Mouse (Mus musculus) MEL (cell line): Measurements from ENCODE around the gene Spsb1. TPM values are rescaled to one million over a fixed set of nuclear protein-coding genes. Genes with fewer than 3 reads are reported as not detected.

ENCODE experiments used
- DNase-seq: peaks from one replicate; pipeline ENCODE4 v3.0.0; 2011; ENCODE audit warnings: low read depth, low spot score
- H3K27ac ChIP-seq: 2 replicates; pipeline ENCODE4 v1.5.1; 2012; ENCODE audit warnings: low read depth, mild to moderate bottlenecking, control low read depth, low read length, moderate library complexity; ENCODE audit not compliant: control insufficient read depth
- H3K27me3 ChIP-seq, 2 experiments: fragments of 150-350 bp in 1 of 2; sonication (generic) in 1 of 2; 2 replicates each; pipeline ENCODE4 v1.6.1; 2012; ENCODE audit warnings: low read length in 2 of 2, mild to moderate bottlenecking in 2 of 2, improper control_type of control experiment in 1 of 2, moderate library complexity in 1 of 2; ENCODE audit not compliant: insufficient read depth in 2 of 2, control insufficient read depth in 1 of 2
- H3K36me3 ChIP-seq, 2 experiments: 2 replicates each; pipeline ENCODE4 v1.6.1; 2012 to 2014; ENCODE audit warnings: low read length in 2 of 2, improper control_type of control experiment in 1 of 2, inconsistent platforms in 1 of 2, mild to moderate bottlenecking in 1 of 2; ENCODE audit not compliant: insufficient read depth in 2 of 2, control insufficient read depth in 1 of 2
- H3K4me1 ChIP-seq, 2 experiments: fragments of 150-350 bp in 1 of 2; sonication (generic) in 1 of 2; 2 replicates each; pipeline ENCODE4 v1.6.1; 2012; ENCODE audit warnings: low read length in 2 of 2, improper control_type of control experiment in 1 of 2, mild to moderate bottlenecking in 1 of 2; ENCODE audit not compliant: insufficient read depth in 2 of 2, control insufficient read depth in 1 of 2
- H3K4me3 ChIP-seq, 2 experiments: fragments of 150-350 bp in 1 of 2; sonication (generic) in 1 of 2; 2 replicates each; pipeline ENCODE4 v1.5.1; 2012; ENCODE audit warnings: low read depth in 2 of 2, low read length in 2 of 2, mild to moderate bottlenecking in 2 of 2, moderate library complexity in 2 of 2, control low read depth in 1 of 2, improper control_type of control experiment in 1 of 2; ENCODE audit not compliant: control insufficient read depth in 1 of 2, insufficient read depth in 1 of 2
- H3K79me2 ChIP-seq: 2 replicates; pipeline ENCODE4 v1.6.1; 2012; ENCODE audit warnings: mild to moderate bottlenecking, low read length, moderate library complexity; ENCODE audit not compliant: control insufficient read depth, poor library complexity, insufficient read depth
- H3K9ac ChIP-seq: 2 replicates; pipeline ENCODE4 v1.6.1; 2012; ENCODE audit warnings: low read depth, mild to moderate bottlenecking, control low read depth, low read length, moderate library complexity; ENCODE audit not compliant: control insufficient read depth, poor library complexity, severe bottlenecking
- H3K9me3 ChIP-seq: fragments of 150-350 bp; sonication (generic); replicated peaks from 2 replicates; pipeline ENCODE4 v1.6.1; 2012; ENCODE audit warnings: mild to moderate bottlenecking, low read length, improper control_type of control experiment, moderate library complexity; ENCODE audit not compliant: insufficient read depth
- CHD1 ChIP-seq: IDR thresholded peaks from 2 replicates; pipeline ENCODE4 v1.6.1; 2012; ENCODE audit warnings: low read depth, mild to moderate bottlenecking, inconsistent platforms, low read length, improper control_type of control experiment
- E2F4 ChIP-seq: IDR thresholded peaks from 2 replicates; pipeline ENCODE4 v1.6.1; 2011; ENCODE audit warnings: low read depth, low read length, improper control_type of control experiment, borderline replicate concordance
- GABPA ChIP-seq: IDR thresholded peaks from 2 replicates; pipeline ENCODE4 v1.6.1; 2012; ENCODE audit warnings: low read depth, mild to moderate bottlenecking, inconsistent platforms, low read length, improper control_type of control experiment, moderate library complexity
- MAFK ChIP-seq: IDR thresholded peaks from 2 replicates; pipeline ENCODE4 v1.6.1; 2011; ENCODE audit warnings: low read depth, mild to moderate bottlenecking, low read length, improper control_type of control experiment, borderline replicate concordance
- MXI1 ChIP-seq: IDR thresholded peaks from 2 replicates; pipeline ENCODE4 v1.6.1; 2011; ENCODE audit warnings: mild to moderate bottlenecking, low read depth, low read length, improper control_type of control experiment
- NELFE ChIP-seq: IDR thresholded peaks from 2 replicates; pipeline ENCODE4 v1.6.1; 2011; ENCODE audit warnings: low read depth, low read length, improper control_type of control experiment
- NRF1 ChIP-seq: IDR thresholded peaks from 2 replicates; pipeline ENCODE4 v1.6.1; 2014; ENCODE audit warnings: low read depth, mild to moderate bottlenecking, inconsistent platforms, low read length, improper control_type of control experiment, moderate library complexity; ENCODE audit not compliant: poor library complexity, insufficient read depth, severe bottlenecking
- POLR2A ChIP-seq, 2 experiments: IDR thresholded peaks; 2 replicates each; pipeline ENCODE4 v1.6.1; 2011 to 2012; ENCODE audit warnings: low read length in 2 of 2, mild to moderate bottlenecking in 2 of 2, control low read depth in 1 of 2, improper control_type of control experiment in 1 of 2, low read depth in 1 of 2, moderate library complexity in 1 of 2; ENCODE audit not compliant: control insufficient read depth in 1 of 2, insufficient read depth in 1 of 2, poor library complexity in 1 of 2
- POLR2AphosphoS5 ChIP-seq: IDR thresholded peaks from 2 replicates; pipeline ENCODE4 v1.6.1; 2012; ENCODE audit warnings: low read depth, borderline replicate concordance, mild to moderate bottlenecking, inconsistent platforms, low read length, moderate library complexity, mixed read lengths
- RAD21 ChIP-seq: IDR thresholded peaks from 2 replicates; pipeline ENCODE4 v1.6.1; 2011; ENCODE audit warnings: mild to moderate bottlenecking, low read depth, low read length, improper control_type of control experiment
- SIN3A ChIP-seq: IDR thresholded peaks from 2 replicates; pipeline ENCODE4 v1.6.1; 2012; ENCODE audit warnings: low read length, improper control_type of control experiment, inconsistent platforms
- TBP ChIP-seq: IDR thresholded peaks from 2 replicates; pipeline ENCODE4 v1.8.0; 2011; ENCODE audit warnings: low read depth, low read length, improper control_type of control experiment
- UBTF ChIP-seq: IDR thresholded peaks from 2 replicates; pipeline ENCODE4 v1.6.1; 2012; ENCODE audit warnings: low read depth, mild to moderate bottlenecking, inconsistent platforms, low read length, improper control_type of control experiment, moderate library complexity, borderline replicate concordance; ENCODE audit not compliant: insufficient read depth
- USF2 ChIP-seq, 2 experiments: IDR thresholded peaks; 2 replicates each; pipeline ENCODE4 v1.6.1; 2011 to 2012; ENCODE audit warnings: improper control_type of control experiment in 2 of 2, low read length in 2 of 2, borderline replicate concordance in 1 of 2, inconsistent platforms in 1 of 2, low read depth in 1 of 2, mild to moderate bottlenecking in 1 of 2; ENCODE audit not compliant: insufficient read depth in 1 of 2
- ZKSCAN1 ChIP-seq: IDR thresholded peaks from 2 replicates; pipeline ENCODE4 v1.6.1; 2012; ENCODE audit warnings: low read depth, mild to moderate bottlenecking, inconsistent platforms, low read length, improper control_type of control experiment, moderate library complexity
- ZNF384 ChIP-seq: IDR thresholded peaks from 2 replicates; pipeline ENCODE4 v1.6.1; 2012; ENCODE audit warnings: low read depth, mild to moderate bottlenecking, inconsistent platforms, low read length, improper control_type of control experiment
- polyA plus RNA-seq, 2 experiments: library from polyadenylated mRNA; stranded (reverse) in 1 of 2; unstranded in 1 of 2; fragments of >175 nt in 1 of 2; fragments of >200 nt in 1 of 2; gene quantifications; 2 replicates each; pipeline versions ENCODE4 v1.2.1 to v1.2.4; 2012; ENCODE audit warnings: low replicate concordance in 2 of 2, low read depth in 1 of 2; ENCODE audit not compliant: insufficient read length in 2 of 2, insufficient read depth in 1 of 2, missing spikeins in 1 of 2
- total RNA-seq: library from RNA; depleted of rRNA; stranded (reverse); fragments of 300-350 nt; gene quantifications from 2 replicates; pipeline ENCODE4 v1.2.3, GENCODE M21; 2012

Spsb1 gene
- total and polyA plus RNA-seq, 3 experiments, result 0.12 to 0.25 TPM; not detected in 1

GRCm38 (mm10) chr4:149888156-149888555, 66.7 kb downstream of the Spsb1 start:
- Histone ChIP-seq H3K4me3 (no peak overlapping the region), H3K27ac (no peak overlapping the region), H3K27me3 (no peaks in the 10 kb centered on the region; a peak in 1 of 4 replicates), H3K36me3 (no peaks in the 10 kb centered on the region), H3K79me2 (no peaks in the 10 kb centered on the region), H3K4me1 (no peaks in the 10 kb centered on the region), H3K9ac (no peak overlapping the region), H3K9me3 (no peaks in the 10 kb centered on the region)
- no peak for DNase-seq
- no peak for TF ChIP-seq RAD21
- no peak for TF ChIP-seq E2F4
- no peak for TF ChIP-seq NRF1
- no peak for TF ChIP-seq GABPA

DNA sequence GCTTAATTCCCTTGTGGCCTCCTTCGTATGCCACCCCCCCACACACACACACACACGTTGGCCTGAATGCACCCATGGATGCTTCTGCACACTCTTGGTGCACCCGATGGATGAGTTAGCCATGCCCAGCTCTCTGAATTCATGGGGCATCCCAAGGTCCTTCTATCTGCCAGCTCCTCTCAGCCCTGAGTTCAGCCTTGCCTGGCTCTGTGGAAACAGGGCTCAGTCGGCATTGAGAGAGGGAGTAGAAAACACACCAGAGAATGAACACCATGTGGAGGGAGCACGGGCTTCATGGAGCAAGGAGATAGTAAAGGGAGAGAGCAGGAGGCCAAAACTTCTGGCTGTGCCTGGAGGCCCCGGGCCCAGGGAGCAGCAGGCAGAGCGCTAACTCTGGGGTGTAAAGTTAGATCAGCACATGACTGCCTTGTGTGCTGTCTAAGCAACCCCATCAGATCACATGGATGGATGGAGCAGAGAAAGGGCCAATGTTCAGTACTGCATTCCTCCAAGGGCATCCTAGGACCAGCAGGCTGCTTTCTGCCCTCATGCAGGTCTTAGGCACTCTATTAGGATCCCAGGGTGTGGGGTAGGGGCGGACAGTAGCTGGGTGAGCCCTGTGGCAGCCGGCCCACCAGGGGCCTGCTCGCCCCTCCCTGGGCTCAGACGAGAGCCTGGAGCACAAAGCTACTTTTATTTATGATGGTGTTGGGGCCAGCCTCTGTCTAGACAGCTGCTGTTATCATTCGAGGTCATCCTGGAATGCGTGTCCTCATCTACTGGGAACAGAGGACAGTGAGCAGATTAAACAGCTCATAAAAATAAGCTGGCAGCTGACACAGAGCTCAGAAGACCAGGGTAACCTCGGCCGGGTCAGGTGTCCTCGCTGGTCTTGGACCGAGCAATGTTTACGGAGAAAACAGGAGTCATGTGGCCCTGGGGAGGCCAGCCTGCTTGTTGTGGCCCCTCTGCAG, 68.3 kb downstream of the Spsb1 start:
- no peaks in the 10 kb centered on the region; a peak in 1 of 4 replicates for H3K27me3 ChIP-seq

GRCm38 (mm10) chr4:149883990-149884389, 70.9 kb downstream of the Spsb1 start:
- no peak for TF ChIP-seq MAFK
- no peak for TF ChIP-seq POLR2AphosphoS5
- no peak for TF ChIP-seq UBTF
- TF ChIP-seq ZNF384, result no peak
- TF ChIP-seq TBP, result no peak
- TF ChIP-seq GABPA, result no peak
- TF ChIP-seq E2F4, result no peak
- no peak for TF ChIP-seq USF2 (IDR thresholded peaks at IDR 0.05; ENCODE audit: borderline replicate concordance in 1 of 2, insufficient read depth in 1 of 2, low read depth in 1 of 2, low read length in 2 of 2)
- TF ChIP-seq ZKSCAN1, result no peak
- TF ChIP-seq NELFE, result no peak
- no peak for TF ChIP-seq POLR2A (IDR thresholded peaks at IDR 0.05; ENCODE audit: control insufficient read depth in 1 of 2, insufficient read depth in 1 of 2, low read depth in 1 of 2, low read length in 2 of 2, poor library complexity in 1 of 2)
- no peak for TF ChIP-seq CHD1
- Histone ChIP-seq H3K27ac (no peak overlapping the region), H3K36me3 (no peaks in the 10 kb centered on the region), H3K27me3 (peaks cover 0 to 3% of the 10 kb centered on the region in 2 experiments; a peak in 3 of 4 replicates), H3K9ac (no peak overlapping the region), H3K4me1 (no peaks in the 10 kb centered on the region), H3K9me3 (no peaks in the 10 kb centered on the region), H3K79me2 (no peaks in the 10 kb centered on the region), H3K4me3 (no peak overlapping the region)
- DNase-seq, result no peak

More for the DNA sequence above, 68.3 kb downstream of the Spsb1 start:
- Histone ChIP-seq H3K79me2 (no peaks in the 10 kb centered on the region), H3K9me3 (no peaks in the 10 kb centered on the region), H3K9ac (no peak overlapping the region), H3K4me1 (no peaks in the 10 kb centered on the region), H3K36me3 (no peaks in the 10 kb centered on the region), H3K4me3 (no peak overlapping the region), H3K27ac (no peak overlapping the region)
- no peak for DNase-seq
- no peak for TF ChIP-seq MXI1
- TF ChIP-seq CHD1, result no peak
- TF ChIP-seq SIN3A, result no peak
- no peak for TF ChIP-seq POLR2AphosphoS5
- TF ChIP-seq NRF1, result no peak
- TF ChIP-seq, all 39 proteins: peak for 0
